Mouse (Mus musculus) bone marrow macrophage, adult 2 months (primary cell): ENCODE results near the gene Sppl3.

Experiments used
- CTCF ChIP-seq: IDR thresholded peaks from 2 replicates; pipeline ENCODE4 v1.5.1; 2012; ENCODE audit warnings: low read depth, mild to moderate bottlenecking, low read length, moderate library complexity
- POLR2A ChIP-seq: IDR thresholded peaks from 2 replicates; pipeline ENCODE4 v1.6.1; 2012; ENCODE audit warnings: mild to moderate bottlenecking, low read depth, low read length, borderline replicate concordance

DNA sequence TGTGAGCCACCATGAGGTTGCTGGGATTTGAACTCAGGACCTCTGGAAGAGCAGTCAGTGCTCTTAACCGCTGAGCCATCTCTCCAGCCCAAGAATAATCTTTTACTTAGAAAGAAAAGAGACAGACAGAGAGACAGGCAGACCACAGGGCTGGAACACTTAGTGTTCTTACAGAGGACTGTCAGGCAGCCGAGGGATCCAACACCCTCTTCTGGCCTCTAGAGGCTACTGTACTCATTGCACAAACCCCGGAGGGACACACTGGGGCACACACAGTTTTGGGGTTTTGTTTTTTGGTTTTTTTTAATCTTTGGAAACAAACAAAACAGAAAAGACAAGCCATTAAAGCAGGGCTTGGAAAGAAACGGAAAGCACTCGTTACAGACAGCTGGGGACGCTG lies 118.4 kb downstream of the Sppl3 start:
- TF ChIP-seq CTCF: no peak
- TF ChIP-seq POLR2A: no peak
